ENCODE assay signal across 8 mouse cellular contexts in the genomic region with DNA sequence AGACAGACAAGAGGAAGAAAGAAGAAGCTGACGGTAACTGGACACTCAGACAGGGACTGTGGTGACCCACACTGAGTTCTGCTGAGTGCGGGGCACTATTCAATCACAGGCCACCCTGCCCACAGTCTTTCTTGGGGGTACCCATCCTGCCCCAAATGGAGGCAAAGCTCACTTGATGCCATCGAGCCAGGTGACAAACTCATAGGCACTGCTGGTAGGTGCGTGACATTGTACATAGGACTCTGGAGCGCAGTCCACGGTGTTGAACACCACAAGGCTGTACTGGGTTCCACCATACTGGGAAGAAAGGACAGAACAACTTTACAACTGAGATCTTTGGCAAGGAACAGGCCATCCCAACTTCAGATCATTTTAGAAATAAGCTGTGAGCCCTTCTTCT. TPM values are rescaled to one million over a fixed set of nuclear protein-coding genes. Genes with fewer than 3 reads are reported as not detected.
DNase-seq lines count a peak whose midpoint lies in the region; ATAC-seq and TF ChIP-seq lines count a peak whose summit lies in the region.

No protein-coding gene starts in this region.

- DNase-seq in heart, postnatal 25 days (ENCODE audit: low spot score), result no peak
- DNase-seq in midbrain, embryonic 11.5 days (ENCODE audit: low spot score, missing footprints), result peak; percentile 90
- DNase-seq in layer of hippocampus, adult 11-12 months (ENCODE audit: low spot score), result no peak
- no peak for DNase-seq in frontal cortex, postnatal 10 days (ENCODE audit: low spot score in 2 of 2)
- no peak for DNase-seq in gastrocnemius, postnatal 10 days

- peak overlapping the region; percentile 90 for H3K27ac ChIP-seq in heart, embryonic 13.5 days (replicated peaks)
- no peak overlapping the region for H3K27ac ChIP-seq in bone marrow, adult 2 months (ENCODE audit: control insufficient read depth, insufficient read depth, low read depth, low read length, poor library complexity)
- peak overlapping the region; percentile 99 for H3K27ac ChIP-seq in hindbrain, embryonic 13.5 days
- peak overlapping the region; percentile 86 for H3K27ac ChIP-seq in midbrain, embryonic 11.5 days (ENCODE audit: low read depth, low read length)

- TF ChIP-seq POLR2A in bone marrow, adult 2 months (IDR thresholded peaks at IDR 0.05; ENCODE audit: borderline replicate concordance, control insufficient read depth, low read depth, low read length), result no peak

- ATAC-seq in heart, embryonic 13.5 days (ENCODE audit: extremely low read depth, insufficient number of reproducible peaks, low FRiP score, low TSS enrichment), result no peak
- no peak for ATAC-seq in hindbrain, embryonic 13.5 days (ENCODE audit: low FRiP score)
- ATAC-seq in midbrain, embryonic 11.5 days (ENCODE audit: low FRiP score), result no peak

- WGBS in heart, embryonic 13.5 days, result 15% methylated on average over 6 of the region's 6 CpGs
- 20% methylated on average over 6 of the region's 6 CpGs for WGBS in bone marrow, adult 2 months
- 15% methylated on average over 6 of the region's 6 CpGs for WGBS in hindbrain, embryonic 13.5 days
- 17% methylated on average over 6 of the region's 6 CpGs for WGBS in midbrain, embryonic 11.5 days

- H3K4me2 ChIP-seq in heart, embryonic 13.5 days, result peak overlapping the region; percentile 94
- H3K4me2 ChIP-seq in hindbrain, embryonic 13.5 days, result peak overlapping the region; percentile 91
- H3K4me2 ChIP-seq in midbrain, embryonic 11.5 days, result peak overlapping the region; percentile 66

- no peaks in the 10 kb centered on the region for H3K9me3 ChIP-seq in heart, embryonic 13.5 days
- no peaks in the 10 kb centered on the region for H3K9me3 ChIP-seq in hindbrain, embryonic 13.5 days
- no peaks in the 10 kb centered on the region for H3K9me3 ChIP-seq in midbrain, embryonic 11.5 days (ENCODE audit: control insufficient read depth, low read length)

- H3K36me3 ChIP-seq in heart, embryonic 13.5 days, result peaks cover 35% of the 10 kb centered on the region
- peaks cover 27% of the 10 kb centered on the region for H3K36me3 ChIP-seq in hindbrain, embryonic 13.5 days
- peaks cover 9% of the 10 kb centered on the region for H3K36me3 ChIP-seq in midbrain, embryonic 11.5 days (ENCODE audit: control insufficient read depth, insufficient read depth, low read length)

- H3K27me3 ChIP-seq in heart, embryonic 13.5 days (replicated peaks), result no peaks in the 10 kb centered on the region
- H3K27me3 ChIP-seq in hindbrain, embryonic 13.5 days, result no peaks in the 10 kb centered on the region
- no peaks in the 10 kb centered on the region for H3K27me3 ChIP-seq in midbrain, embryonic 11.5 days (ENCODE audit: control insufficient read depth, insufficient read depth, low read length)

- H3K4me1 ChIP-seq in heart, embryonic 13.5 days, result peaks cover 63% of the 10 kb centered on the region
- H3K4me1 ChIP-seq in bone marrow, adult 2 months (ENCODE audit: control insufficient read depth, insufficient read depth, low read length), result peaks cover 3% of the 10 kb centered on the region
- H3K4me1 ChIP-seq in hindbrain, embryonic 13.5 days (replicated peaks), result peaks cover 76% of the 10 kb centered on the region
- peaks cover 40% of the 10 kb centered on the region for H3K4me1 ChIP-seq in midbrain, embryonic 11.5 days (ENCODE audit: control insufficient read depth, insufficient read depth, low read length)

- TF ChIP-seq CTCF in bone marrow, adult 2 months (IDR thresholded peaks at IDR 0.05; ENCODE audit: control insufficient read depth, insufficient read depth, low read length), result no peak

- intact Hi-C loops in heart, postnatal 25 days (cut with DNase I), result loop anchor here (2.0 kb wide), 1 partner anchor 19 kb away; no protein-coding TSS in a partner anchor

- peak overlapping the region; percentile 94 for H3K4me3 ChIP-seq in heart, embryonic 13.5 days
- peak overlapping the region; percentile 69 for H3K4me3 ChIP-seq in bone marrow, adult 2 months (replicated peaks; ENCODE audit: control insufficient read depth, low read depth, low read length)
- peak overlapping the region; percentile 90 for H3K4me3 ChIP-seq in hindbrain, embryonic 13.5 days
- peak overlapping the region; percentile 81 for H3K4me3 ChIP-seq in midbrain, embryonic 11.5 days (ENCODE audit: low read depth, low read length)

- peak overlapping the region; percentile 98 for H3K9ac ChIP-seq in heart, embryonic 13.5 days
- peak overlapping the region; percentile 95 for H3K9ac ChIP-seq in hindbrain, embryonic 13.5 days
- H3K9ac ChIP-seq in midbrain, embryonic 11.5 days (ENCODE audit: low read length), result peak overlapping the region; percentile 91

RNA-seq across cellular contexts. Expression of gene Med25, which starts 0.9 kb away (rescaled TPM):
- polyA plus RNA-seq in heart, embryonic 13.5 days (2015; fragmentation: Nextera tagmentation; extraction: Ambion mirVana), result 72.6 and 73.1 TPM in 2 replicates
- 10 to 100 TPM; 66.7 to 73.9 TPM for total RNA-seq in heart, postnatal 25 days (2021)
- polyA plus RNA-seq in bone marrow, adult 2 months (2011; ENCODE audit: insufficient read depth, insufficient read length, low replicate concordance, missing spikeins), result 14.6 and 25.4 TPM in 2 replicates
- 142 and 147 TPM in 2 replicates for polyA plus RNA-seq in hindbrain, embryonic 13.5 days (2015; fragmentation: Nextera tagmentation; extraction: Ambion mirVana)
- polyA plus RNA-seq in midbrain, embryonic 11.5 days (2014; fragmentation: Nextera tagmentation; extraction: Ambion mirVana), result 69.5 and 75.4 TPM in 2 replicates
- 10 to 100 TPM; 44.7 to 53.5 TPM for total RNA-seq in gastrocnemius, postnatal 10 days (2021)

RNA-seq across cellular contexts. Expression of gene Fuz, which starts 4.3 kb away (rescaled TPM):
- 13.6 and 14.6 TPM in 2 replicates for polyA plus RNA-seq in heart, embryonic 13.5 days (2015; fragmentation: Nextera tagmentation; extraction: Ambion mirVana)
- total RNA-seq in heart, postnatal 25 days (2021), result 10 to 100 TPM; 12.9 to 15.0 TPM
- polyA plus RNA-seq in bone marrow, adult 2 months (2011; ENCODE audit: insufficient read depth, insufficient read length, low replicate concordance, missing spikeins), result 7.0 and 21.8 TPM in 2 replicates
- polyA plus RNA-seq in hindbrain, embryonic 13.5 days (2015; fragmentation: Nextera tagmentation; extraction: Ambion mirVana), result 19.3 and 19.8 TPM in 2 replicates
- 18.8 and 23.1 TPM in 2 replicates for polyA plus RNA-seq in midbrain, embryonic 11.5 days (2014; fragmentation: Nextera tagmentation; extraction: Ambion mirVana)
- 10 to 100 TPM; 15.0 to 18.1 TPM for total RNA-seq in gastrocnemius, postnatal 10 days (2021)

RNA-seq across cellular contexts. Expression of gene Ptov1, which starts 22.0 kb away (rescaled TPM):
- polyA plus RNA-seq in heart, embryonic 13.5 days (2015; fragmentation: Nextera tagmentation; extraction: Ambion mirVana), result 256 and 266 TPM in 2 replicates
- total RNA-seq in heart, postnatal 25 days (2021), result 100 to 1,000 TPM; 153 to 165 TPM
- 51.3 and 96.4 TPM in 2 replicates for polyA plus RNA-seq in bone marrow, adult 2 months (2011; ENCODE audit: insufficient read depth, insufficient read length, low replicate concordance, missing spikeins)
- polyA plus RNA-seq in hindbrain, embryonic 13.5 days (2015; fragmentation: Nextera tagmentation; extraction: Ambion mirVana), result 495 and 503 TPM in 2 replicates
- polyA plus RNA-seq in midbrain, embryonic 11.5 days (2014; fragmentation: Nextera tagmentation; extraction: Ambion mirVana), result 316 and 350 TPM in 2 replicates
- total RNA-seq in gastrocnemius, postnatal 10 days (2021), result 100 to 1,000 TPM; 210 to 216 TPM

RNA-seq across cellular contexts. Expression of gene Pnkp, which starts 34.7 kb away (rescaled TPM):
- polyA plus RNA-seq in heart, embryonic 13.5 days (2015; fragmentation: Nextera tagmentation; extraction: Ambion mirVana), result 24.0 and 24.3 TPM in 2 replicates
- 10 to 100 TPM; 16.0 to 16.6 TPM for total RNA-seq in heart, postnatal 25 days (2021)
- polyA plus RNA-seq in bone marrow, adult 2 months (2011; ENCODE audit: insufficient read depth, insufficient read length, low replicate concordance, missing spikeins), result 97.5 and 261 TPM in 2 replicates
- 34.1 and 35.8 TPM in 2 replicates for polyA plus RNA-seq in hindbrain, embryonic 13.5 days (2015; fragmentation: Nextera tagmentation; extraction: Ambion mirVana)
- polyA plus RNA-seq in midbrain, embryonic 11.5 days (2014; fragmentation: Nextera tagmentation; extraction: Ambion mirVana), result 26.1 and 28.6 TPM in 2 replicates
- 10 to 100 TPM; 14.4 to 16.5 TPM for total RNA-seq in gastrocnemius, postnatal 10 days (2021)

RNA-seq across cellular contexts. Expression of gene Ap2a1, which starts 37.7 kb away (rescaled TPM):
- 55.5 and 56.8 TPM in 2 replicates for polyA plus RNA-seq in heart, embryonic 13.5 days (2015; fragmentation: Nextera tagmentation; extraction: Ambion mirVana)
- 10 to 100 TPM; 72.5 to 73.1 TPM for total RNA-seq in heart, postnatal 25 days (2021)
- polyA plus RNA-seq in bone marrow, adult 2 months (2011; ENCODE audit: insufficient read depth, insufficient read length, low replicate concordance, missing spikeins), result 43.5 and 60.3 TPM in 2 replicates
- polyA plus RNA-seq in hindbrain, embryonic 13.5 days (2015; fragmentation: Nextera tagmentation; extraction: Ambion mirVana), result 105 and 108 TPM in 2 replicates
- polyA plus RNA-seq in midbrain, embryonic 11.5 days (2014; fragmentation: Nextera tagmentation; extraction: Ambion mirVana), result 68.0 and 74.8 TPM in 2 replicates
- 10 to 100 TPM; 59.0 to 65.0 TPM for total RNA-seq in gastrocnemius, postnatal 10 days (2021)
